Mouse (Mus musculus) forebrain, embryonic 16.5 days (tissue): ENCODE data around the gene Defb48. TPM values are rescaled to one million over a fixed set of nuclear protein-coding genes. Genes with fewer than 3 reads are reported as not detected.

Experiments used
- ATAC-seq: fragments of 200-750 bp; cut with Nextera tagmentation; 2 replicates; pipeline ENCODE4 v1.8.0; 2017; ENCODE audit warnings: mild to moderate bottlenecking, moderate library complexity
- H3K27ac ChIP-seq: fragments of 300-500 bp; sonication (generic); 2 replicates; pipeline ENCODE4 v1.5.1; 2014; ENCODE audit warnings: low read length, control low read depth
- H3K27me3 ChIP-seq: fragments of 300-500 bp; sonication (generic); replicated peaks from 2 replicates; pipeline ENCODE4 v1.6.1; 2014; ENCODE audit warnings: low read length; ENCODE audit not compliant: control insufficient read depth, insufficient read depth
- H3K36me3 ChIP-seq: fragments of 300-500 bp; sonication (generic); 2 replicates; pipeline ENCODE4 v1.6.1; 2014; ENCODE audit not compliant: control insufficient read depth, insufficient read depth
- H3K4me1 ChIP-seq: fragments of 300-500 bp; sonication (generic); replicated peaks from 2 replicates; pipeline ENCODE4 v1.6.1; 2014; ENCODE audit warnings: low read length; ENCODE audit not compliant: control insufficient read depth, insufficient read depth
- H3K4me2 ChIP-seq: fragments of 300-500 bp; sonication (generic); 2 replicates; pipeline ENCODE4 v1.6.1; 2014; ENCODE audit warnings: mild to moderate bottlenecking, low read length, control low read depth
- H3K4me3 ChIP-seq: fragments of 300-500 bp; sonication (generic); replicated peaks from 2 replicates; pipeline ENCODE4 v1.5.1; 2014; ENCODE audit warnings: mild to moderate bottlenecking, low read length, control low read depth
- H3K9ac ChIP-seq: fragments of 300-500 bp; sonication (generic); replicated peaks from 2 replicates; pipeline ENCODE4 v1.6.1; 2014; ENCODE audit warnings: low read depth, low read length, control low read depth
- H3K9me3 ChIP-seq: fragments of 300-500 bp; sonication (generic); 2 replicates; pipeline ENCODE4 v1.6.1; 2016; ENCODE audit warnings: low read length; ENCODE audit not compliant: control insufficient read depth
- WGBS: fragments of 180-500 bp; shearing (Covaris S2); extraction: QIAGEN DNeasy Blood & Tissue Kit; methylation state at CpG from one replicate; pipeline ENCODE4 v1.1.7; 2014; 5-methylcytosine and 5-hydroxymethylcytosine counted together
- polyA plus RNA-seq: library from polyadenylated mRNA; unstranded; fragments of >200 nt; fragmentation: Nextera tagmentation; extraction: Ambion mirVana; gene quantifications from 2 replicates; pipeline ENCODE4 v1.2.1, GENCODE M21; 2015

The Defb48 gene
- polyA plus RNA-seq = not detected in 2 replicates

- Histone ChIP-seq H3K4me3 (no peak within 1 kb of the TSS), H3K36me3 (no peaks in the 10 kb centered on the region), H3K27me3 (no peaks in the 10 kb centered on the region), H3K4me2 (no peak within 1 kb of the TSS), H3K9me3 (no peaks in the 10 kb centered on the region), H3K4me1 (no peaks in the 10 kb centered on the region), H3K27ac (no peak within 1 kb of the TSS), H3K9ac (no peak within 1 kb of the TSS)
- 89% methylated on average over 1 of the region's 1 CpGs for WGBS
- ATAC-seq = no peak
Observed at GRCm38 (mm10) chr14:62984410-62984809, at the start of gene Defb48. TSS of gene Defb48 (minus strand) at chr14:62984510.

DNA sequence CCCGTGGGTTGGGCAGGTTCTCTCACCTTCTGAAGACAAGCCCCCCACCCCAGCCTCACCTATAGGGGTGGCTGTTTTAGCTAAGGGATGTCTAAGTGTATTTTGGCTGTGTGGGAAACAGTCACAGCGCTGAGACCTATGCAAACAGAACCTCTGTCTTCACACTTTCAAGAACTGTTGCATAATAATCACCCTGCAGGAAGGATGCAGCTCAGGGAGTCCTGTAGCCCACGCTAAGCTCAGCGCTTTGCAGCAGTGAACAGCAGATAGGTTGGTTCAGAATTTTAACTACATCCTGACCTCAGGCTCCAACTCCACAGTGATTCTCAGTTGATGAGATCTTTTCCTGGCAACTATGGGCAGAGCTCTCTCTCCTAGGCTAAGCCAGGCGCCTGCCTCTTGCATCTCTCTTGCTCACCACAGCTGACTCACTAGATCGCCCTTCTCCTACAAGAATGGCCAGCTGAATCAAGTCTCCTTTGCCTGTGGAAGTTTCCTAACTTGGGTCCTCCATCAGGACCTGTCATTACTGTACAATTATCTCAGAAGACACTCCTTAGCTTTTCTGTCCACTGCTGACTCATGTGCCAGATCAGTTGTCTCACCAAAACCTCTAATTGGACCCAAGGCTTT, 36.3 kb upstream of the Defb48 start:
- Histone ChIP-seq H3K36me3 (no peaks in the 10 kb centered on the region), H3K9me3 (no peaks in the 10 kb centered on the region), H3K27ac (no peak overlapping the region), H3K9ac (no peak overlapping the region), H3K4me1 (no peaks in the 10 kb centered on the region), H3K4me3 (no peak overlapping the region), H3K27me3 (no peaks in the 10 kb centered on the region), H3K4me2 (no peak overlapping the region)
- no peak for ATAC-seq
- 66% methylated on average over 6 of the region's 6 CpGs for WGBS

GRCm38 (mm10) chr14:63014667-63015066, 30.4 kb upstream of the Defb48 start:
- 93% methylated on average over 4 of the region's 4 CpGs for WGBS
- no peaks in the 10 kb centered on the region for H3K27me3 ChIP-seq

DNA sequence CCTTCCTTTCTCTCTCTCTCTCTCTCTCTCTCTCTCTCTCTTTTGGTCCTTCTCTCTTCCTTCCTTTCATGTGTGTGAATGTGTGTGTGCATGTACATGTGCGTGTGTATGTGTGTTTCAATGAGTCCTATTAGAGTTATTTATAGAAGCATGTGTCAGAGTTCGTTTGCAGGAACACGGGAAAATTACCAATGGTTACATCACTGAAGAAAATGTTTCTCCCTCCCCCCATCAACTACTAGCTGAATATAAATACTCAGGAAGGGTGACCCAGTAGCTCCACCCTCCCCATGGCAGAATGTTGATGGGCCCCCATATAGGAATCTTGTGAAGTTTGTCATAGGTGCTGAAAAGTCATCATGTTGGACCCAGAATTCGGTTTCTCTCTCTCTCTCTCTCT, 28.8 kb upstream of the Defb48 start:
- 80% methylated on average over 4 of the region's 4 CpGs for WGBS
- Histone ChIP-seq H3K9ac (no peak overlapping the region), H3K36me3 (no peaks in the 10 kb centered on the region), H3K4me1 (no peaks in the 10 kb centered on the region), H3K27ac (no peak overlapping the region), H3K4me2 (no peak overlapping the region), H3K9me3 (no peaks in the 10 kb centered on the region), H3K27me3 (no peaks in the 10 kb centered on the region), H3K4me3 (no peak overlapping the region)
- no peak for ATAC-seq

More at GRCm38 (mm10) chr14:63014667-63015066, 30.4 kb upstream of the Defb48 start:
- no peaks in the 10 kb centered on the region for H3K4me1 ChIP-seq
- no peak overlapping the region for H3K9ac ChIP-seq
- no peaks in the 10 kb centered on the region for H3K9me3 ChIP-seq
- no peaks in the 10 kb centered on the region for H3K36me3 ChIP-seq
- H3K27ac ChIP-seq = no peak overlapping the region
- H3K4me2 ChIP-seq = no peak overlapping the region
- ATAC-seq = no peak
- H3K4me3 ChIP-seq = no peak overlapping the region

DNA sequence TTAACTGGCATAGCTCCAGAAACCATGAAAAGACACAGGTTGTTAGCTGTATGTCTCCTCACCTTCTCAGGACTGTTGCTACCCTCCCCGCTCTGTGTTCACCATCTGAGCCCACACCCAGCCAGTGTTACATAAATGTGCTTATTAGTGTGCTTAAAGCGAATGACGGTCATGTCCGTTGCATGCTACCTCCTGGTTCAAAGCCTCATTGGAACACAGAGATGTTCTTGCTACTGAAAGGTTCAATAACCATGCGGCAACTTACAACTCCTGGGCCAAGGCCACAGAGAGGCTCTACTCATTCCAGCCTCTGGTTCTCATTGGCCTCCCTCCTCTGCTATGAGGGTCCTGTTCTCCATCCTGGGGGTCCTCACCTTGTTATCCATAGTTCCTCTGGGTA, 27.2 kb upstream of the Defb48 start, which contains the start of gene Defb43:
Gene Defb43, plus strand, starts transcription at position 301 of the 400 bp plus-strand sequence.
- no peaks in the 10 kb centered on the region for H3K9me3 ChIP-seq
- no peak for ATAC-seq
- 96% methylated on average over 5 of the region's 5 CpGs for WGBS

DNA sequence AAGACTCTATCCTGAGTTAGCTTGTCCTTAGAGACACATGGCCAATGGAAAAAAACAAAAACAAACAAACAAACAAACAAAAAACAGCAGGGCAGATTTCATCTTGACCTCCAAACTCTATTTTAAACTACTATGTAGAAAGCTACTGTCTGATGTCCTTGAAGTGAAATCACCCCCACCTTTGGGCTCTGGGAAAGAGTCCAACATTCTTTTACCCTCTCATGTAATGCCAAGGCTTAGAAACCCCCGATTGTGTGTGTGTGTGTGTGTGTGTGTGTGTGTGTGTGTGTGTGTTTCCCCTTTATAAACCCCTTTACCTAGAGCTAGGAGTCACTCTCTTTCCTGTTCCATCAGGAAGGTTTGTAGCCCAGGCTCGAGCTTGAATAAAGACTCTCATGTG, 18.3 kb upstream of the Defb48 start:
- no peaks in the 10 kb centered on the region for H3K4me1 ChIP-seq
- H3K4me3 ChIP-seq = no peak overlapping the region
- ATAC-seq = no peak
- H3K36me3 ChIP-seq = no peaks in the 10 kb centered on the region
- H3K27me3 ChIP-seq = no peaks in the 10 kb centered on the region
- 50% methylated on average over 2 of the region's 2 CpGs for whole genome bisulfite sequencing
- H3K9ac ChIP-seq = no peak overlapping the region
- H3K9me3 ChIP-seq = no peaks in the 10 kb centered on the region
- no peak overlapping the region for H3K4me2 ChIP-seq
- H3K27ac ChIP-seq = no peak overlapping the region

More for the DNA sequence above, 27.2 kb upstream of the Defb48 start, which contains the start of gene Defb43:
- H3K36me3 ChIP-seq = no peaks in the 10 kb centered on the region
- no peak within 1 kb of the TSS for H3K4me2 ChIP-seq
- H3K9ac ChIP-seq = no peak within 1 kb of the TSS
- no peaks in the 10 kb centered on the region for H3K4me1 ChIP-seq
- no peaks in the 10 kb centered on the region for H3K27me3 ChIP-seq
- no peak within 1 kb of the TSS for H3K4me3 ChIP-seq
- H3K27ac ChIP-seq = no peak within 1 kb of the TSS

DNA sequence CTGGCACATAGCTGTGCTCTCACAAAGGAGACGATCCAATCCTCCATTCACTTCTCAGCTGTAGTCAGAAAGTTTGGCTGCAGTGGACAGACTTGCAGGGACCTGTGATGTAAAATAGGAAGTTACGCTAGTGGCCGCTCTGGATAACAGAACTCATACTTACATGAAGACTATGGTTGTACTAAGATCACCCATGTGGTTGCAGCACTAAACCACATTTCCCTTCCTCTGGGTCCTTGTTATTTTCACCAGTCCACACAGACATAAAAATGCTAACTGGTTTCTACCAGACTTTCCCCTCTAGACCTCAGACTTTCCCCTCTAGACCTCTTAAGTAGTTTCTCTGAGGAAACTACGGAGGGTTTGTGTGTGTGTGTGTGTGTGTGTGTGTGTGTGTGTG, 14.7 kb upstream of the Defb48 start:
- Histone ChIP-seq H3K27me3 (no peaks in the 10 kb centered on the region), H3K4me2 (no peak overlapping the region), H3K9me3 (no peaks in the 10 kb centered on the region), H3K4me1 (no peaks in the 10 kb centered on the region), H3K36me3 (no peaks in the 10 kb centered on the region), H3K9ac (no peak overlapping the region), H3K4me3 (no peak overlapping the region), H3K27ac (no peak overlapping the region)
- no peak for ATAC-seq
- WGBS = 92% methylated on average over 4 of the region's 4 CpGs

DNA sequence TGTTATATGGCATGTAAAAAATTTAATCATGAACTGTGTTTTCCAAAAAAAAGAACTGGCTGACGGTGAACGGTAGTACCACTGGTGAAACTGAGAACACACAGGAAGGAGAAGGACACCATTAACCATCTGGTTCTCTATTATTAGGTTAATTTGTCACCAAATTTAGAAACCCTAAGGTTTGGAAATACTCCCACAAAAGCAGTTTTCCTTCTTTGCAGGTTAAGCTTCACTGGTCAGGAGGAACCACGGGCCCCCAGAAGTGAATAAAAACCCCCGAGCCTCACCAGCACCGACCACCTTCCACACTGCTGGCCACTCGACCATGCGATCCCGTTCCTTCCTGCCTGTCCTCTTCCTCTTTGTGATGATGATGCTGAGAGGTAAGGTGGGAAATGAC, 13.5 kb upstream of the Defb48 start, which contains the start of gene Defb47:
Gene Defb47, plus strand, starts transcription at position 301 of the 400 bp plus-strand sequence.
- Histone ChIP-seq H3K4me1 (no peaks in the 10 kb centered on the region), H3K9ac (no peak within 1 kb of the TSS), H3K9me3 (no peaks in the 10 kb centered on the region), H3K36me3 (no peaks in the 10 kb centered on the region), H3K4me3 (no peak within 1 kb of the TSS), H3K27me3 (no peaks in the 10 kb centered on the region), H3K27ac (no peak within 1 kb of the TSS), H3K4me2 (no peak within 1 kb of the TSS)
- WGBS = 93% methylated on average over 8 of the region's 8 CpGs
- ATAC-seq = no peak

DNA sequence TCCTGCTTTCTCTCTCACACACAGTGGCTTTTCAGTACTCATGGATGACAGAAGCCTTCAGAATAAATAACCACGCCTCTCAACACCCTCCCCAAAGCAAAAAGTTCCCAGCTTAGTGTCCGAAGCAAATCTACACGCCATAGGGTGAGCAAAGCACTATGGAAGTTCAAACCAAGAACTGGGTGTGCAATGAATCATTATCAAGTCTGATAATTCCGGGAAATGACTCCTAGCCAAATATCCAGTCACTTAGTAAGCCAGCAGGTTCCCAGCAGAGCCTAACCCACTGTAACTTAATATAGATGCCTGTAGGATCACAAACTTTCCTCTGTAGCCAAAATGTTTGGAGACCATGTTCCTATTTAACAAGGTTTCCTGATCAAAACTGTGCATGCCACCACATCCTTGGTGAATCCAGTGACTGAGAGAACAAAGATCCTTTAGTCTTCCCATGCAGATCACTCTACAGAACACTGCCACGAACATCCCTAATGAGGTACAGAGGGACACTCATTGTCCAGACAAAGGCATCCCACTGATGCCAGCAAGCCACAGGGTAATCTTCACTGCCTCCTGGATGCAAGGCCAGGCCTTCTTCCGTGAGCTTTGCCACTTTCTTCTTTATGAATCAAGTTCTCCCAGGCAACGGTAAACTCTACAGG, 7.7 kb upstream of the Defb48 start:
- WGBS = 53% methylated on average over 7 of the region's 7 CpGs
- Histone ChIP-seq H3K4me3 (no peak overlapping the region), H3K4me2 (no peak overlapping the region), H3K9ac (no peak overlapping the region), H3K27me3 (no peaks in the 10 kb centered on the region), H3K4me1 (no peaks in the 10 kb centered on the region), H3K9me3 (no peaks in the 10 kb centered on the region), H3K27ac (no peak overlapping the region), H3K36me3 (no peaks in the 10 kb centered on the region)
- ATAC-seq = no peak
